In genomic region chr9:110713389-110713788, GRCm38 (mm10) we compare ENCODE assay signal across 18 mouse cellular contexts. TPM values are rescaled to one million over a fixed set of nuclear protein-coding genes. Genes with fewer than 3 reads are reported as not detected.
"Had no signal": no experiment of that assay in that cellular context is flagged by ENCODE, and none has a peak within 500 bp of the region (broad histone marks: within the 10 kb centered on the region; RNA-seq: fewer than 3 reads in every experiment).

No protein-coding gene starts in this region.

- H3K4me3 ChIP-seq: neural tube, embryonic 13.5 days; neural tube, embryonic 15.5 days; stomach, embryonic 15.5 days had no signal

- H3K27me3 ChIP-seq: neural tube, embryonic 13.5 days; neural tube, embryonic 15.5 days; stomach, embryonic 15.5 days had no signal

- H3K4me2 ChIP-seq: neural tube, embryonic 13.5 days; neural tube, embryonic 15.5 days; stomach, embryonic 15.5 days had no signal

- DNase-seq: retina, postnatal 1 day; right cerebral cortex, adult 18-20 months; right cerebral cortex, postnatal 14 days; right cerebral cortex, postnatal 25 days; right cerebral cortex, postnatal 4 days; spleen, adult 18-20 months; thymus, adult 18-20 months; thymus, adult 2 months; thymus, postnatal 14 days; thymus, postnatal 25 days; thymus, postnatal 36 days; thymus, postnatal 4 days had no signal

- H3K9ac ChIP-seq: neural tube, embryonic 13.5 days; neural tube, embryonic 15.5 days; stomach, embryonic 15.5 days had no signal

- H3K27ac ChIP-seq: neural tube, embryonic 13.5 days; neural tube, embryonic 15.5 days; stomach, embryonic 15.5 days; stomach, postnatal 0 days had no signal

- H3K9me3 ChIP-seq: neural tube, embryonic 13.5 days; neural tube, embryonic 15.5 days; stomach, embryonic 15.5 days had no signal

RNA-seq across cellular contexts. Expression of gene Myl3, which starts 28.3 kb away (rescaled TPM):
- polyA plus RNA-seq: small intestine, adult 2 months; urinary bladder, adult 2 months had no signal
